Mouse (Mus musculus) testis, adult 2 months (tissue): ENCODE results near the gene Dedd2. TPM values are rescaled to one million over a fixed set of nuclear protein-coding genes. Genes with fewer than 3 reads are reported as not detected.

Experiments
- H3K27ac ChIP-seq: fragments of 200-500 bp; 2 replicates; pipeline ENCODE4 v1.5.1; 2012; ENCODE audit warnings: low read depth, low read length; ENCODE audit not compliant: control insufficient read depth, insufficient read depth
- H3K27me3 ChIP-seq: fragments of 200-500 bp; 2 replicates; pipeline ENCODE4 v1.6.1; 2012; ENCODE audit warnings: mild to moderate bottlenecking, low read length, moderate library complexity; ENCODE audit not compliant: control insufficient read depth, insufficient read depth
- H3K36me3 ChIP-seq: fragments of 200-500 bp; 2 replicates; pipeline ENCODE4 v1.6.1; 2012; ENCODE audit warnings: mild to moderate bottlenecking, low read length; ENCODE audit not compliant: control insufficient read depth, insufficient read depth
- H3K4me1 ChIP-seq: fragments of 200-500 bp; 2 replicates; pipeline ENCODE4 v1.6.1; 2012; ENCODE audit warnings: low read length; ENCODE audit not compliant: control insufficient read depth, insufficient read depth
- H3K4me3 ChIP-seq: fragments of 200-500 bp; 2 replicates; pipeline ENCODE4 v1.5.1; 2012; ENCODE audit warnings: low read depth, mild to moderate bottlenecking, low read length, moderate library complexity, mixed read lengths; ENCODE audit not compliant: control insufficient read depth
- CTCF ChIP-seq: fragments of 200-500 bp; IDR thresholded peaks from 2 replicates; pipeline ENCODE4 v1.5.1; 2012; ENCODE audit warnings: low read depth, mild to moderate bottlenecking, inconsistent platforms, low read length, moderate library complexity; ENCODE audit not compliant: control insufficient read depth, insufficient read depth, insufficient replicate concordance
- POLR2A ChIP-seq: fragments of 200-500 bp; IDR thresholded peaks from 2 replicates; pipeline ENCODE4 v1.6.1; 2012; ENCODE audit warnings: low read depth, mild to moderate bottlenecking, inconsistent platforms, low read length, moderate library complexity; ENCODE audit not compliant: control insufficient read depth
- polyA plus RNA-seq: library from polyadenylated mRNA; depleted of rRNA; stranded (reverse); fragments of >200 nt; gene quantifications from 2 replicates; pipeline ENCODE4 v1.2.3, GENCODE M21; 2012

The Dedd2 gene
- polyA plus RNA-seq, 1 experiment: 26.0 TPM

DNA sequence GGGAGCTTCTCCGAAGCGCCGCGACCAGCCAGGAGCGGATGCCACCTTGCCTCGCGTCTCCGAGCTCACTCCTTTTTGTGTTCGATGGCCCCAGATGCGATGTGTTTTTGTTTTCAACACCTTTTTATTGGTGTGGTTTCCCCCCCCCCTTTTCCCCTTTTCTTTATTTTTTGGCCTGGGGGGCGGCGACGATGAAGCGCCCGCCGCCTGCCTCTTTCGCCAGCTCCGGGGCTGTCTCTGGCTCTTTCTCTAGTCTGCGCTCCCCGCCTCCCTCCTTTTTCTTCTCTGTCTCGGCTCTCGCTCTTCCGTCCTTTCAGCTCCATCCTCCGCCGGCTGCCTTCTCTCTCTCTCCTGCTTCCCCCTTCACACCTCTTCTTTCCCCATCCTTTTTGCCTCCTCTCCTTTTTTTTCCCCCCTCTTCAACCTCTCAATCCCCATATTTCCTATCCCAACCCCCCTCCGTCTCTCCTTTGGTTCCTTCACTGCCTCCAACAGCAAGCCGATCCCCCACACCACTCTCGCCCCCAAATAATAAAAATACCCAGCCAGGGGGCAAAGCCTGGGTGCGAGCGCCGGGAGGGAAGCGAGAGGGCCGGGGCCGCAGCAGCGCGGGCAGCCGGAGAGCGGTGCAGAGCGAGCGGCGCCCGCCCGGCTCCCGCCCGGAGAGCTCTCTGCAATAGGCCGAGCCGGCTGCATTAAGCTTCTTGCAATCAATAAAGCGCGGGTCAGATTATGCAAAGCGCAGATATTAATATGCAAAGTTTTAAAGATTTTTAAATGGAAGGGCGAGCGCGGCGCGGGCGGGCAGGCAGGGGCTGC lies 41.4 kb downstream of the Dedd2 start:
- Histone ChIP-seq H3K27me3 (no peaks in the 10 kb centered on the region; the same call in 1 of the 2 replicates), H3K27ac (no peak overlapping the region), H3K36me3 (no peaks in the 10 kb centered on the region), H3K4me1 (peaks cover 13% of the 10 kb centered on the region), H3K4me3 (no peak overlapping the region; the same call in 1 of the 2 replicates)
- TF ChIP-seq POLR2A (no peak), CTCF (no peak)

- Histone ChIP-seq H3K36me3 (no peaks in the 10 kb centered on the region), H3K4me3 (no peak overlapping the region), H3K27ac (no peak overlapping the region), H3K4me1 (peaks cover 13% of the 10 kb centered on the region), H3K27me3 (no peaks in the 10 kb centered on the region; the same call in 1 of the 2 replicates)
- TF ChIP-seq POLR2A (no peak), CTCF (no peak)
These were observed 42.1 kb downstream of the Dedd2 start for GRCm38 (mm10) chr7:25178317-25178716.

- no peak for TF ChIP-seq CTCF
- no peak for TF ChIP-seq POLR2A
- Histone ChIP-seq H3K27me3 (no peaks in the 10 kb centered on the region; the same call in 1 of the 2 replicates), H3K4me1 (peaks cover 4% of the 10 kb centered on the region; the same call in 1 of the 2 replicates)
These were observed 46.1 kb downstream of the Dedd2 start for GRCm38 (mm10) chr7:25174343-25174742.

GRCm38 (mm10) chr7:25172669-25173068 lies 47.7 kb downstream of the Dedd2 start:
- Histone ChIP-seq H3K36me3 (no peaks in the 10 kb centered on the region), H3K4me1 (no peaks in the 10 kb centered on the region), H3K27ac (no peak overlapping the region), H3K4me3 (no peak overlapping the region), H3K27me3 (no peaks in the 10 kb centered on the region; the same call in 1 of the 2 replicates)
- no peak for TF ChIP-seq CTCF
- no peak for TF ChIP-seq POLR2A

More at GRCm38 (mm10) chr7:25174343-25174742, 46.1 kb downstream of the Dedd2 start:
- Histone ChIP-seq H3K4me3 (no peak overlapping the region), H3K36me3 (no peaks in the 10 kb centered on the region), H3K27ac (no peak overlapping the region)

- Histone ChIP-seq H3K36me3 (no peaks in the 10 kb centered on the region), H3K4me3 (no peak overlapping the region), H3K27ac (no peak overlapping the region), H3K4me1 (no peaks in the 10 kb centered on the region), H3K27me3 (no peaks in the 10 kb centered on the region)
- TF ChIP-seq CTCF (no peak), POLR2A (no peak)
These were observed 49.8 kb downstream of the Dedd2 start for GRCm38 (mm10) chr7:25170583-25170982.

DNA sequence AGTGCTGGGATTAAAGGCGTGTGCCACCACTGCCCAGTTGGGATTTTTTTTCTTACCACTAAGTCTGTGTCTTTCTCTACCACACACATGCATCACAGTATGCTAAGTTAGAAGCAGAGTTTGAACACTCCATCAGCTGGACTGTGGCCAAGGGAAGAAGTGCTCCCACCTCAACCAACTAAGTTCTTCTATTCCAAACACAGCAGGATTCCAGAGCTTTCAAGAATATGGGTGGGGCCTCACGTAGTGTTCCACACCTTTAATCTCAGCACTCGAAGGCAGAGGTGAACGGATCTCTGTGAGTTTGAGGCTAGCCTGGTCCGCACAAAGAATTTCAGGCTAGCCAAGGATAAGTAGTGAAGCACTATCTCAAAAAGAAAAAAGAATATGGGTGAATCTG lies 54.3 kb downstream of the Dedd2 start:
- Histone ChIP-seq H3K4me1 (no peaks in the 10 kb centered on the region), H3K27me3 (no peaks in the 10 kb centered on the region)
- TF ChIP-seq CTCF: no peak
- no peak for TF ChIP-seq POLR2A

DNA sequence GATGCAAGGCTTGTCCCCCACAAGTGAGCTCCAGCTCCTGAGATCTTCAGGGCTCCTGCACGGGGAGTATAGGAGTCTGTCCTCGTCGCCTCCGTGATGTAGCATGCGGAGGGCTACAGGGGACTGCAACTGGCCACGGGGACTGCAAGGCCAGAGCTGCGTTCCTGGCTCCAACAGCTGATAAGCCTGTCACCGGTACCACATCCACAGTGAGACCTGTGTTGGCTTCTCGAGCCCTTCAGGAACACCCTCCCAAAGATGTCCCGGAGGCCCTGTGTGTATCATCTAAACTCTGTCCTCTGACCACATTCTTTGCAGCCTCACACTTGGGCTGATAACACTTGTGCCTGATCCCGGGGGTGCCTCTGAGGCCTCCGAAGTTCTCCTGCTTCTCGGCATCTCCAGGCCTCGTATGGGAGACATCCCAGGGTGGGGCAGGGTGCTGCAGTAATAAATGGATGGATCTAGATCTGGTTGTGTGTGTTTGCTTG lies 64.2 kb downstream of the Dedd2 start:
- Histone ChIP-seq H3K27me3 (no peaks in the 10 kb centered on the region), H3K27ac (no peak overlapping the region), H3K4me1 (no peaks in the 10 kb centered on the region), H3K4me3 (no peak overlapping the region), H3K36me3 (no peaks in the 10 kb centered on the region)
- no peak for TF ChIP-seq POLR2A
- TF ChIP-seq CTCF: no peak

More for the DNA sequence above, 54.3 kb downstream of the Dedd2 start:
- Histone ChIP-seq H3K27ac (no peak overlapping the region), H3K36me3 (no peaks in the 10 kb centered on the region), H3K4me3 (no peak overlapping the region)
